Comparison of ENCODE assay signal across 9 mouse cellular contexts in the genomic region with DNA sequence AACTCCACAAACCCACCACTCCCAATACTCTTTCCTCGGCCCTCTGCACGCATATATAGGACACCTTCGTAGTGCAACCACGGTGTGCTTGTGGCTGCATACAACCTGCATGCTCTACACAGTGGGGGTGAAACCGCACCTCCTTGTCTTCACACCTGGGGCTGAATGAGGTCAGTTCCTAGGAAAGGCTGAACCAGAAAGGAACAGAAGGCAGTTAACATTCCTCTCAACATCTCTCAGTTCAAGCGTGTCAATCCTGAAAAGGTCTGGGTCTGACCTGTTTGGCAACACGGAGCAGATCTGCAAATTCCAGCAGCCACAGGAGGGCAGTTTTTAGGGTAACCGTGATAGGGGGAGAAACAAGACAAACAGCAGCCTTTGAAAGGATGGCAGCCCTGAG. TPM values are rescaled to one million over a fixed set of nuclear protein-coding genes. Genes with fewer than 3 reads are reported as not detected.
DNase-seq lines count a peak whose midpoint lies in the region; ATAC-seq and TF ChIP-seq lines count a peak whose summit lies in the region.
"Had no signal": no experiment of that assay in that cellular context is flagged by ENCODE, and none has a peak within 500 bp of the region (broad histone marks: within the 10 kb centered on the region; RNA-seq: fewer than 3 reads in every experiment).

No protein-coding gene starts in this region.

- no peaks in the 10 kb centered on the region for H3K36me3 ChIP-seq in embryonic facial prominence, embryonic 13.5 days
- no peaks in the 10 kb centered on the region for H3K36me3 ChIP-seq in midbrain, embryonic 16.5 days (ENCODE audit: control insufficient read depth, insufficient read depth, low read length)

- peaks cover 6% of the 10 kb centered on the region; the same call in 1 of the 2 replicates for H3K9me3 ChIP-seq in embryonic facial prominence, embryonic 13.5 days
- H3K9me3 ChIP-seq in midbrain, embryonic 16.5 days (replicated peaks; ENCODE audit: control insufficient read depth, low read length, poor library complexity, severe bottlenecking) = no peaks in the 10 kb centered on the region

- DNase-seq in layer of hippocampus, adult 2 months (ENCODE audit: low spot score in 2 of 2) = no peak
- no peak for DNase-seq in layer of hippocampus, adult 9-10 months (ENCODE audit: low spot score)
- peak; percentile 61 for DNase-seq in brain, adult 2 months (ENCODE audit: low read depth, low spot score)
- DNase-seq in frontal cortex, adult 2 months (ENCODE audit: extremely low spot score in 1 of 2, low spot score in 1 of 2) = no peak
- DNase-seq: layer of hippocampus, postnatal 36 days; right cerebral cortex, postnatal 4 days had no signal

- H3K27me3 ChIP-seq in embryonic facial prominence, embryonic 13.5 days = no peaks in the 10 kb centered on the region
- no peaks in the 10 kb centered on the region for H3K27me3 ChIP-seq in midbrain, embryonic 16.5 days (ENCODE audit: control insufficient read depth, insufficient read depth, low read depth, low read length)

- no peak for ATAC-seq in embryonic facial prominence, embryonic 13.5 days (ENCODE audit: insufficient number of reproducible peaks, insufficient read depth, low FRiP score, low TSS enrichment, low read depth)
- no peak for ATAC-seq in midbrain, embryonic 16.5 days
- ATAC-seq in monocyte, adult 5-6 weeks (replicated peaks; ENCODE audit: insufficient number of reproducible peaks, low FRiP score, low TSS enrichment, poor library complexity, severe bottlenecking) = no peak

- no peak for TF ChIP-seq CTCF in layer of hippocampus, adult 2 months (conservative IDR thresholded peaks at IDR 0.05)

- H3K9ac ChIP-seq in embryonic facial prominence, embryonic 13.5 days = 0 out of 2 replicates have a peak overlapping the region, but pooled peaks have one; percentile 32
- no peak overlapping the region for H3K9ac ChIP-seq in midbrain, embryonic 16.5 days (ENCODE audit: low read depth, low read length)

- H3K4me2 ChIP-seq in embryonic facial prominence, embryonic 13.5 days = peak overlapping the region; percentile 37
- no peak overlapping the region for H3K4me2 ChIP-seq in midbrain, embryonic 16.5 days (ENCODE audit: low read length)

- peaks cover 33% of the 10 kb centered on the region for H3K4me1 ChIP-seq in embryonic facial prominence, embryonic 13.5 days
- peaks cover 16% of the 10 kb centered on the region for H3K4me1 ChIP-seq in midbrain, embryonic 16.5 days (ENCODE audit: control insufficient read depth, insufficient read depth, low read length)

- WGBS in embryonic facial prominence, embryonic 13.5 days = 65% methylated on average over 8 of the region's 8 CpGs
- WGBS in midbrain, embryonic 16.5 days = 78% methylated on average over 8 of the region's 8 CpGs

- no peak overlapping the region for H3K4me3 ChIP-seq in layer of hippocampus, adult 2 months
- H3K4me3 ChIP-seq in embryonic facial prominence, embryonic 13.5 days = no peak overlapping the region
- no peak overlapping the region for H3K4me3 ChIP-seq in midbrain, embryonic 16.5 days (ENCODE audit: low read depth, low read length)

- H3K27ac ChIP-seq in layer of hippocampus, adult 2 months = peak overlapping the region; percentile 40; the same call in 1 of the 2 replicates
- peak overlapping the region; percentile 79 for H3K27ac ChIP-seq in embryonic facial prominence, embryonic 13.5 days
- 0 out of 2 replicates have a peak overlapping the region, but pooled peaks have one; percentile 9 for H3K27ac ChIP-seq in midbrain, embryonic 16.5 days (ENCODE audit: low read length)

RNA-seq across cellular contexts. Expression of gene Man1c1, which starts 21.7 kb away (rescaled TPM):
- total RNA-seq in layer of hippocampus, adult 2 months (2021) = 10 to 100 TPM; 22.1 to 25.1 TPM
- 2.4 and 2.7 TPM in 2 replicates for polyA plus RNA-seq in embryonic facial prominence, embryonic 13.5 days (2015; fragmentation: Nextera tagmentation; extraction: Ambion mirVana)
- 2.9 and 3.2 TPM in 2 replicates for polyA plus RNA-seq in midbrain, embryonic 16.5 days (2015; fragmentation: Nextera tagmentation; extraction: Ambion mirVana)
- total RNA-seq in monocyte, adult 5-6 weeks (2017) = 12.8 to 13.9 TPM (median 13.3 TPM) in 3 replicates
- polyA plus RNA-seq in frontal cortex, adult 2 months (2012; rRNA removed) = 17.2 and 20.6 TPM in 2 replicates

Comparison
In these comparisons a context has a peak if more than half of its experiments do, and no peak if none do; other contexts are left out.
1. H3K27ac ChIP-seq: peak in every context shown above with its lines; median percentile 79 in embryonic facial prominence, embryonic 13.5 days; 40 in layer of hippocampus, adult 2 months; 9 in midbrain, embryonic 16.5 days.